Mouse (Mus musculus) heart, adult 2 months (tissue): ENCODE results near the gene Paxip1. TPM values are rescaled to one million over a fixed set of nuclear protein-coding genes. Genes with fewer than 3 reads are reported as not detected.

Experiments used
- DNase-seq, 2 experiments: peaks; one replicate each; pipeline ENCODE4 v3.0.0; 2021
- H3K27ac ChIP-seq: fragments of 200-600 bp; 2 replicates; pipeline ENCODE4 v1.8.1; 2022
- H3K27me3 ChIP-seq: fragments of 200-500 bp; 2 replicates; pipeline ENCODE4 v1.6.1; 2012; ENCODE audit warnings: mild to moderate bottlenecking, low read length, inconsistent platforms, mixed read lengths; ENCODE audit not compliant: control insufficient read depth, insufficient read depth
- H3K36me3 ChIP-seq: fragments of 200-500 bp; 2 replicates; pipeline ENCODE4 v1.6.1; 2012; ENCODE audit warnings: low read length, inconsistent platforms; ENCODE audit not compliant: control insufficient read depth, insufficient read depth
- H3K4me1 ChIP-seq: fragments of 200-500 bp; 2 replicates; pipeline ENCODE4 v1.6.1; 2011; ENCODE audit warnings: low read length; ENCODE audit not compliant: control insufficient read depth, insufficient read depth
- H3K4me3 ChIP-seq: fragments of 200-600 bp; 2 replicates; pipeline ENCODE4 v1.8.1; 2022
- H3K79me2 ChIP-seq: fragments of 200-500 bp; replicated peaks from 2 replicates; pipeline ENCODE4 v1.6.1; 2012; ENCODE audit warnings: mild to moderate bottlenecking, inconsistent platforms, low read length, moderate library complexity, mixed read lengths; ENCODE audit not compliant: control insufficient read depth, insufficient read depth
- H3K9ac ChIP-seq: fragments of 200-500 bp; 2 replicates; pipeline ENCODE4 v1.6.1; 2012; ENCODE audit warnings: low read depth, mild to moderate bottlenecking, control low read depth, inconsistent platforms, low read length, mixed read lengths
- CTCF ChIP-seq: fragments of 200-600 bp; IDR thresholded peaks from 2 replicates; pipeline ENCODE4 v1.8.1; 2022; ENCODE audit warnings: antibody characterized with exemption, mild to moderate bottlenecking, moderate library complexity
- EP300 ChIP-seq: fragments of 200-500 bp; IDR thresholded peaks from 2 replicates; pipeline ENCODE4 v1.6.1; 2011; ENCODE audit warnings: low read depth, low read length, control low read depth; ENCODE audit not compliant: insufficient read depth
- POLR2A ChIP-seq: fragments of 200-500 bp; IDR thresholded peaks from 2 replicates; pipeline ENCODE4 v1.6.1; 2011; ENCODE audit warnings: mild to moderate bottlenecking, low read depth, low read length, control low read depth; ENCODE audit not compliant: insufficient read depth
- WGBS: fragments of 180-500 bp; shearing (Covaris S2); methylation state at CpG from one replicate; pipeline ENCODE4 v1.1.7; 2018; 5-methylcytosine and 5-hydroxymethylcytosine counted together
- intact Hi-C: fragments of 180-260 bp; cut with DNase I; formaldehyde crosslinking; loops from one replicate; pipeline ENCODE4 v1.15.1; 2025
- polyA plus RNA-seq: library from polyadenylated mRNA; depleted of rRNA; stranded (reverse); fragments of >200 nt; gene quantifications from 2 replicates; pipeline ENCODE4 v1.2.3, GENCODE M21; 2012; rRNA removed
- total RNA-seq, 2 experiments: library from RNA; stranded (reverse); gene quantifications; 2 replicates each; pipeline ENCODE4 v1.2.3; 2021

The Paxip1 gene
- total and polyA plus RNA-seq, 3 experiments: 11.5 to 18.8 (median 14.6) TPM

GRCm38 (mm10) chr5:27707283-27707682, 84.2 kb downstream of the Paxip1 start:
- Histone ChIP-seq H3K27ac (peak overlapping the region; percentile 20), H3K4me3 (no peak overlapping the region), H3K79me2 (no peaks in the 10 kb centered on the region), H3K9ac (no peak overlapping the region), H3K36me3 (no peaks in the 10 kb centered on the region), H3K4me1 (peaks cover 14% of the 10 kb centered on the region; the same call in 1 of the 2 replicates), H3K27me3 (no peaks in the 10 kb centered on the region)
- DNase-seq: no peak
- TF ChIP-seq EP300 (no peak), CTCF (no peak), POLR2A (no peak)
- intact Hi-C loops: no loop called here

- Histone ChIP-seq H3K36me3 (no peaks in the 10 kb centered on the region), H3K27me3 (no peaks in the 10 kb centered on the region), H3K4me1 (peaks cover 14% of the 10 kb centered on the region; the same call in 1 of the 2 replicates), H3K79me2 (no peaks in the 10 kb centered on the region), H3K9ac (no peak overlapping the region), H3K4me3 (no peak overlapping the region), H3K27ac (no peak overlapping the region; the same call in 1 of the 2 replicates)
- WGBS: 37% methylated on average over 6 of the region's 6 CpGs
- no peak for TF ChIP-seq EP300
- intact Hi-C loops: no loop called here
- peak in 1 of 2 experiments; percentile 11 for DNase-seq
Observed at GRCm38 (mm10) chr5:27706551-27706950, 84.9 kb downstream of the Paxip1 start.

- TF ChIP-seq CTCF (peak; percentile 32), EP300 (no peak)
- H3K36me3 ChIP-seq: no peaks in the 10 kb centered on the region
- H3K9ac ChIP-seq: no peak overlapping the region
- H3K27me3 ChIP-seq: no peaks in the 10 kb centered on the region
- H3K4me1 ChIP-seq: peaks cover 14% of the 10 kb centered on the region; the same call in 1 of the 2 replicates
- no peaks in the 10 kb centered on the region for H3K79me2 ChIP-seq
- H3K4me3 ChIP-seq: no peak overlapping the region
- intact Hi-C loops: no loop called here
- no peak for DNase-seq
- no peak overlapping the region for H3K27ac ChIP-seq
Observed at GRCm38 (mm10) chr5:27705020-27705419, 86.5 kb downstream of the Paxip1 start.

DNA sequence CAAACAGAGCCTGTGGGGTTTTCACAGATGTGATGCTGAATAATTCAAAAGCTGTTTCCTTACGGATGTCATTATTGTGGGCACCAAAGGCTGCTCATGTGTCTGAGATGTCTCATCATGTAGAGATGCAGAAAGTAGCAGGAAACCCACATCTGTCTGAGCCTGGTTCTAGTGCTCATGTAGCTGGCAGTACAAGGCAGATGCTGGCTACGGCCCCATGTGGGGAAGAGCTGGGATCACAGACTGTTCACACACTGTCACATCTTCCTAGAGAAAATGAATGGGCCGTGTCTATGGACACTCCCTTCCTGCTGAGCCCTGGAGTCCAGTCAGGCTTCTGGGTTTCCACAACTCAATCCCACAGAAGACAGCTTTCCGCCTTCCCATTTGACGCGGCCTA, 89.0 kb downstream of the Paxip1 start:
- Histone ChIP-seq H3K79me2 (no peaks in the 10 kb centered on the region), H3K36me3 (no peaks in the 10 kb centered on the region), H3K9ac (no peak overlapping the region), H3K4me3 (no peak overlapping the region), H3K4me1 (peaks cover 8% of the 10 kb centered on the region; the same call in 1 of the 2 replicates), H3K27ac (no peak overlapping the region), H3K27me3 (no peaks in the 10 kb centered on the region)
- TF ChIP-seq POLR2A (no peak), EP300 (no peak)
- no peak for DNase-seq
- 78% methylated on average over 6 of the region's 6 CpGs for WGBS
- intact Hi-C loops: no loop called here

Other genes starting within 250 kb of the Paxip1 start
- gene Htr5a, start 50.5 kb upstream of the Paxip1 start, total RNA-seq: not detected
- not detected in 2 replicates for gene Htr5a, start 50.5 kb upstream of the Paxip1 start, polyA plus RNA-seq